Mouse (Mus musculus) small intestine, adult 2 months (tissue): ENCODE measurements around the gene Tmem167b. TPM values are rescaled to one million over a fixed set of nuclear protein-coding genes. Genes with fewer than 3 reads are reported as not detected.
"Not testable (repeated sequence)": the region's sequence is repeated elsewhere in the genome, so short reads cannot be mapped to it uniquely, and the experiment has no call there.

Source experiments
- H3K27ac ChIP-seq: fragments of 200-500 bp; 2 replicates; pipeline ENCODE4 v1.5.1; 2012; ENCODE audit warnings: low read depth, low read length, control low read depth, inconsistent platforms; ENCODE audit not compliant: insufficient read depth
- H3K27me3 ChIP-seq: fragments of 200-500 bp; 2 replicates; pipeline ENCODE4 v1.6.1; 2012; ENCODE audit warnings: mild to moderate bottlenecking, moderate library complexity, low read length, inconsistent platforms; ENCODE audit not compliant: control insufficient read depth, insufficient read depth
- H3K36me3 ChIP-seq: fragments of 200-500 bp; 2 replicates; pipeline ENCODE4 v1.6.1; 2012; ENCODE audit warnings: mild to moderate bottlenecking, low read length, control low read depth, inconsistent platforms; ENCODE audit not compliant: control insufficient read depth, insufficient read depth
- H3K4me1 ChIP-seq: fragments of 200-500 bp; 2 replicates; pipeline ENCODE4 v1.6.1; 2012; ENCODE audit warnings: low read length, inconsistent platforms, mixed read lengths; ENCODE audit not compliant: control insufficient read depth, insufficient read depth, insufficient read length
- H3K4me3 ChIP-seq: fragments of 200-500 bp; 2 replicates; pipeline ENCODE4 v1.5.1; 2012; ENCODE audit warnings: low read depth, mild to moderate bottlenecking, control low read depth, inconsistent platforms, low read length, moderate library complexity
- CTCF ChIP-seq: fragments of 200-500 bp; IDR thresholded peaks from 2 replicates; pipeline ENCODE4 v1.5.1; 2012; ENCODE audit warnings: low read depth, mild to moderate bottlenecking, control low read depth, inconsistent platforms, low read length, moderate library complexity, mixed read lengths; ENCODE audit not compliant: insufficient replicate concordance, insufficient read length; ENCODE audit errors: extremely low read depth
- POLR2A ChIP-seq: fragments of 200-500 bp; IDR thresholded peaks from 2 replicates; pipeline ENCODE4 v1.6.1; 2012; ENCODE audit warnings: low read depth, mild to moderate bottlenecking, control low read depth, inconsistent platforms, low read length, moderate library complexity
- whole genome bisulfite sequencing: fragments of 180-500 bp; shearing (Covaris S2); methylation state at CpG from one replicate; pipeline ENCODE4 v1.1.7; 2018; 5-methylcytosine and 5-hydroxymethylcytosine counted together
- polyA plus RNA-seq: library from polyadenylated mRNA; depleted of rRNA; stranded (reverse); fragments of >200 nt; gene quantifications from 2 replicates; pipeline ENCODE4 v1.2.3, GENCODE M21; 2012

The Tmem167b gene
- polyA plus RNA-seq, 1 experiment: 2.9 TPM

- no peak for TF ChIP-seq CTCF
- TF ChIP-seq POLR2A: no peak
- H3K4me3 ChIP-seq: no peak overlapping the region
- H3K4me1 ChIP-seq: no peaks in the 10 kb centered on the region; the same call in 1 of the 2 replicates
- no peaks in the 10 kb centered on the region for H3K27me3 ChIP-seq
- H3K36me3 ChIP-seq: peaks cover 4% of the 10 kb centered on the region
- no peak overlapping the region for H3K27ac ChIP-seq
- WGBS: 84% methylated on average over 5 of the region's 5 CpGs
Measured at GRCm38 (mm10) chr3:108574018-108574417, 11.8 kb upstream of the Tmem167b start.

- Histone ChIP-seq H3K4me1 (no peaks in the 10 kb centered on the region; the same call in 1 of the 2 replicates), H3K36me3 (peaks cover 2% of the 10 kb centered on the region), H3K27ac (no peak overlapping the region), H3K4me3 (peak overlapping the region; percentile 49), H3K27me3 (no peaks in the 10 kb centered on the region)
- TF ChIP-seq POLR2A (no peak), CTCF (no peak)
- WGBS: 29% methylated on average over 18 of the region's 18 CpGs
Measured at GRCm38 (mm10) chr3:108572309-108573010, 10.2 kb upstream of the Tmem167b start.

GRCm38 (mm10) chr3:108571443-108572294 lies 9.4 kb upstream of the Tmem167b start, which contains the start of gene Taf13:
TSS of gene Taf13 (plus strand) at chr3:108571698.
- H3K4me1 ChIP-seq: no peaks in the 10 kb centered on the region; the same call in 1 of the 2 replicates
- TF ChIP-seq POLR2A: peak; percentile 100
- no peak for TF ChIP-seq CTCF
- WGBS: under 1% methylated on average over 42 of the region's 42 CpGs
- no peaks in the 10 kb centered on the region for H3K27me3 ChIP-seq
- peaks cover 2% of the 10 kb centered on the region for H3K36me3 ChIP-seq
- peak within 1 kb of the TSS; percentile 79 for H3K4me3 ChIP-seq
- peak within 1 kb of the TSS; percentile 42 for H3K27ac ChIP-seq

- no peak for TF ChIP-seq POLR2A
- TF ChIP-seq CTCF: no peak
- WGBS: 84% methylated on average over 14 of the region's 14 CpGs
- no peaks in the 10 kb centered on the region for H3K27me3 ChIP-seq
- peaks cover 2% of the 10 kb centered on the region for H3K36me3 ChIP-seq
- no peak overlapping the region for H3K27ac ChIP-seq
- no peak overlapping the region for H3K4me3 ChIP-seq
- H3K4me1 ChIP-seq: no peaks in the 10 kb centered on the region; the same call in 1 of the 2 replicates
Measured at GRCm38 (mm10) chr3:108570813-108571212, 8.5 kb upstream of the Tmem167b start.

- H3K4me3 ChIP-seq, H3K27ac ChIP-seq, H3K4me1 ChIP-seq, H3K27me3 ChIP-seq, H3K36me3 ChIP-seq: not testable (repeated sequence)
- 16% methylated on average over 3 of the region's 3 CpGs for WGBS
Measured at GRCm38 (mm10) chr3:108569636-108570035, 7.4 kb upstream of the Tmem167b start.

GRCm38 (mm10) chr3:108567990-108568877 lies 6.0 kb upstream of the Tmem167b start:
- TF ChIP-seq POLR2A (no peak), CTCF (no peak)
- Histone ChIP-seq H3K36me3 (no peaks in the 10 kb centered on the region), H3K4me3 (no peak overlapping the region), H3K27me3 (no peaks in the 10 kb centered on the region), H3K27ac (no peak overlapping the region), H3K4me1 (no peaks in the 10 kb centered on the region)
- WGBS: 71% methylated on average over 15 of the region's 15 CpGs
